In the genomic region with DNA sequence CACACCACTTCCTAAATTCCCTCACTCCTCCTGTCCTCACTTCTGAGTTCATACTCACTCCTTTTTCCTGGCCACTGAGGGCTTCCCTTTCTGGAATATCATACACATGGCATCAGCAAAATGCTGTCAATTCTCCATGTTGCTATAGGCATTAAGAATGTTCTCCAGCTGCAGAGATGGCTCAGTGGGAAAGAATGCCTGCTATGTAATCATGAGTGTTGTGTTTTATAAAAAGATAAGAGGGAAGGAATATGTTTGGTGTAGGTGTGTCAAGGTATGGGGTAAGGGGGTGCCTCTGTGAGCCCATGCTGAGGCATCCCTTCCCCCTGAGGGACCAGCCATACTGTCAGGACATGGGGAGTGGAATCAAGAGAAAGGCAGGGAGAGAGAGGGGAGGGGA, we compare ENCODE assay signal across 16 mouse cellular contexts.
"Had no signal": no experiment of that assay in that cellular context is flagged by ENCODE, and none has a peak within 500 bp of the region (broad histone marks: within the 10 kb centered on the region; RNA-seq: fewer than 3 reads in every experiment).

No protein-coding gene starts in this region.

- H3K27me3 ChIP-seq: liver, embryonic 15.5 days; midbrain, embryonic 13.5 days; midbrain, embryonic 15.5 days; neural tube, embryonic 12.5 days; stomach, embryonic 15.5 days had no signal

- H3K36me3 ChIP-seq: liver, embryonic 15.5 days; midbrain, embryonic 13.5 days; midbrain, embryonic 15.5 days; neural tube, embryonic 12.5 days; stomach, embryonic 15.5 days had no signal

- ATAC-seq: liver, postnatal 0 days; midbrain, embryonic 13.5 days; midbrain, embryonic 15.5 days had no signal

- H3K4me3 ChIP-seq: liver, embryonic 15.5 days; megakaryocyte, embryonic 14.5 days; midbrain, embryonic 13.5 days; midbrain, embryonic 15.5 days; neural tube, embryonic 12.5 days; stomach, embryonic 15.5 days had no signal

- DNase-seq: liver, postnatal 0 days; lung, embryonic 14.5 days; lung, postnatal 14 days; lung, postnatal 36 days; right cerebral cortex, postnatal 14 days; thymus, postnatal 14 days; thymus, postnatal 36 days had no signal

- H3K9ac ChIP-seq: liver, embryonic 15.5 days; liver, postnatal 0 days; lung, embryonic 14.5 days; midbrain, embryonic 13.5 days; midbrain, embryonic 15.5 days; neural tube, embryonic 12.5 days; stomach, embryonic 15.5 days had no signal

- H3K9me3 ChIP-seq: liver, embryonic 15.5 days; midbrain, embryonic 13.5 days; neural tube, embryonic 12.5 days; stomach, embryonic 15.5 days had no signal

- H3K4me2 ChIP-seq: liver, embryonic 15.5 days; lung, embryonic 14.5 days; midbrain, embryonic 11.5 days; midbrain, embryonic 13.5 days; midbrain, embryonic 15.5 days; neural tube, embryonic 12.5 days; stomach, embryonic 15.5 days had no signal

- H3K4me1 ChIP-seq: liver, embryonic 15.5 days; midbrain, embryonic 13.5 days; midbrain, embryonic 15.5 days; neural tube, embryonic 12.5 days; stomach, embryonic 15.5 days had no signal

- H3K27ac ChIP-seq: liver, embryonic 15.5 days; macrophage; midbrain, embryonic 13.5 days; midbrain, embryonic 15.5 days; neural tube, embryonic 12.5 days; stomach, embryonic 15.5 days; stomach, postnatal 0 days had no signal
